Mouse (Mus musculus): ENCODE results near the gene Ush2a. TPM values are rescaled to one million over a fixed set of nuclear protein-coding genes. Genes with fewer than 3 reads are reported as not detected.
A peak's percentile ranks its signal among the peaks of the same experiment; 100 is the strongest.

The Ush2a gene
- polyA plus RNA-seq, 1 experiment from 2014 or later, result 0.15 TPM

DNA sequence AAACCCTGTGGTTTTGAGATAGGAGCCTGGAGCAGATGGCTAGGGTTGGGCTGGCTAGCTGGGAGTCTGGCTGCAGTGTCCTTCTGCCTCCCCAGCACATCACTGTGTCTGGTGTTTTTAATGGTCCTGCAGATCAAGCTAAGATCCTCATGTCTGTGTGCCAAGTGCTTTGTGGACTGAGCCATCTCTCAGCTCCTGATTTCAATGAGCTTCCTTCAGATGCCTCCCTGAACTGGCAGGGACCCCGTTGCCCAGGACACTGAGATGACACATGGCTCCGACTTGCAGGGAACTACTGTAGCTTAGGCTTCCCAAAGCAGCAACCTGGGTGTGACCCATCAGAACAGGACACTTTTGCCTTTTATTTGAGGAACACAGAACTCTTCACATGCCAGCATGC lies 72.1 kb downstream of the Ush2a start:
- 81% methylated on average over 2 of the region's 2 CpGs for WGBS
- H3K4me1 ChIP-seq (ENCODE audit: control insufficient read depth, insufficient read depth, low read length), result no peaks in the 10 kb centered on the region

DNA sequence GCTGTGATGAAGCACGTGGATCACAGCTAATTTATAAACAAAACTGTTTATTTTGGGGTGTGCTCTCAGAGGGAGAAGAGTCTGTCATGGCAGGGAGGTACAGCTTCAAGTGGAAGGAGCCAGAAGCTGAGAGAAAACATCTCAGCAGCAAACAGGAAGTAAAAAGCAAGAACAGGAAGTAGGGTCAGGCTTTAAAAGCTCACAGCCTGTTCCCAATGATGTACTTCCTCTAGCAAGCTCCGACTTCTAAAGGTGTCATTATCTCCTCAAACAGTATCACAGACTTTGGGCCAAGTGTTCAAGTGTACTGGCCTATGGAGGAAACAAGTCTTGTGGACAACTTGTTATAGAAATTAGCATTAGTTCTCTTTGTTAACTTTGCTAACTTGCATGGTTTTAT lies 85.9 kb downstream of the Ush2a start:
- no peak for DNase-seq (ENCODE audit: low spot score)
- Histone ChIP-seq H3K27me3 (ENCODE audit: control insufficient read depth, insufficient read depth, low read length) (no peaks in the 10 kb centered on the region), H3K9me3 (ENCODE audit: control insufficient read depth, low read length) (no peaks in the 10 kb centered on the region), H3K4me2 (ENCODE audit: low read depth, severe bottlenecking) (no peak overlapping the region), H3K9ac (ENCODE audit: low read length) (no peak overlapping the region), H3K36me3 (ENCODE audit: control insufficient read depth, insufficient read depth, low read length) (no peaks in the 10 kb centered on the region), H3K4me1 (ENCODE audit: control insufficient read depth, insufficient read depth, low read length) (no peaks in the 10 kb centered on the region), H3K27ac (replicated peaks; ENCODE audit: low read depth, low read length) (no peak overlapping the region), H3K4me3 (ENCODE audit: low read depth, low read length) (no peak overlapping the region)
- 62% methylated on average over 2 of the region's 2 CpGs for WGBS
- ATAC-seq (ENCODE audit: insufficient number of reproducible peaks, low FRiP score, low TSS enrichment, low read depth), result no peak

More for the DNA sequence above, 72.1 kb downstream of the Ush2a start:
- no peak overlapping the region for H3K27ac ChIP-seq (replicated peaks; ENCODE audit: low read depth, low read length)
- no peaks in the 10 kb centered on the region for H3K36me3 ChIP-seq (ENCODE audit: control insufficient read depth, insufficient read depth, low read length)
- ATAC-seq (ENCODE audit: insufficient number of reproducible peaks, low FRiP score, low TSS enrichment, low read depth) (no peak), DNase-seq (ENCODE audit: low spot score) (no peak)
- no peak overlapping the region for H3K4me3 ChIP-seq (ENCODE audit: low read depth, low read length)
- no peaks in the 10 kb centered on the region for H3K27me3 ChIP-seq (ENCODE audit: control insufficient read depth, insufficient read depth, low read length)
- H3K9me3 ChIP-seq (ENCODE audit: control insufficient read depth, low read length), result no peaks in the 10 kb centered on the region
- no peak overlapping the region for H3K4me2 ChIP-seq (ENCODE audit: low read depth, severe bottlenecking)
- H3K9ac ChIP-seq (ENCODE audit: low read length), result no peak overlapping the region

DNA sequence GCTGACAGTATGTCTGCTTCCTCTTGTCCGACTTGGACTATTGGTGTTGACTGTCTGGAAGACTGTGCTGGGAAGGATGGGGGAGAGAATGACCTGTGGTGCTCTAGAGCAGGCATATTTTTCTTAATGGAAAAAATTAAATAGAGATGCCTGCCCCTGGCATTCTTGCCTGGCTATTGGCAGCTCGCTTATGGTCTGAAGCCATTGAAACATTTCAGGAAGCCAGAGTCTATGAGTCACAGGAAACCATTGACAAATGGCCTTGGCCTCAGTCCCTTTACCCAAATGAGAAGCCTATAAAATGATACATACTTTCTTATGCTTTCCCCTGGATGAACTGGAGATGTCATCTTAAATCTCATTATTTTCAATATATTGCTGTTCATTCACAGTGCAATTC lies 92.9 kb downstream of the Ush2a start:
- no peak overlapping the region for H3K27ac ChIP-seq (replicated peaks; ENCODE audit: low read depth, low read length)
- 90% methylated on average over 2 of the region's 2 CpGs for WGBS
- no peaks in the 10 kb centered on the region for H3K4me1 ChIP-seq (ENCODE audit: control insufficient read depth, insufficient read depth, low read length)
- H3K36me3 ChIP-seq (ENCODE audit: control insufficient read depth, insufficient read depth, low read length), result no peaks in the 10 kb centered on the region
- no peak overlapping the region for H3K9ac ChIP-seq (ENCODE audit: low read length)
- H3K4me3 ChIP-seq (ENCODE audit: low read depth, low read length), result no peak overlapping the region
- no peak for DNase-seq (ENCODE audit: low spot score)
- no peak overlapping the region for H3K4me2 ChIP-seq (ENCODE audit: low read depth, severe bottlenecking)
- H3K27me3 ChIP-seq (ENCODE audit: control insufficient read depth, insufficient read depth, low read length), result no peaks in the 10 kb centered on the region
- no peaks in the 10 kb centered on the region for H3K9me3 ChIP-seq (ENCODE audit: control insufficient read depth, low read length)
- no peak for ATAC-seq (ENCODE audit: insufficient number of reproducible peaks, low FRiP score, low TSS enrichment, low read depth)

DNA sequence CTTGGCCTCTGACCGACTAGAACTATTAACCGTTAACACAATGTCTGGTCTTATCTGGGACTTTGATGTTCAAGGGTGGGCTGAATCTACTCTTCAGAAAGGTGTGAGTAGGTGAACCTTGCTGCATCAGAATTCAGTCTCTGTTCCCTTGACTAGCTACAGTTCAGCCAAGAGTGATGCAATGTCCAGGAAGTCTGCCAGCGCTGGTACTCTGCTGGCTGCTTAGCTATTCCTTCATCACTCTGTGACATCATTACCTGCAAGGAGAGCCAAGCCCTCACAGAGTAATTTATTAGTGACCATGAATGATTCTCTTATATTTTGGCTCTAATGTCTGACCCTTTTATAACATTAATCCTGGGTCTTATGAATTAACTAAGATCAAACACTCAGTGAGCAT lies 101.7 kb downstream of the Ush2a start:
- no peak overlapping the region for H3K27ac ChIP-seq (replicated peaks; ENCODE audit: low read depth, low read length)
- H3K27me3 ChIP-seq (ENCODE audit: control insufficient read depth, insufficient read depth, low read length), result no peaks in the 10 kb centered on the region
- ATAC-seq (ENCODE audit: insufficient number of reproducible peaks, low FRiP score, low TSS enrichment, low read depth) (no peak), DNase-seq (ENCODE audit: low spot score) (no peak)
- no peak overlapping the region for H3K4me2 ChIP-seq (ENCODE audit: low read depth, severe bottlenecking)
- no peak overlapping the region for H3K4me3 ChIP-seq (ENCODE audit: low read depth, low read length)
- 86% methylated on average over 3 of the region's 3 CpGs for WGBS
- H3K4me1 ChIP-seq (ENCODE audit: control insufficient read depth, insufficient read depth, low read length), result no peaks in the 10 kb centered on the region
- H3K9me3 ChIP-seq (ENCODE audit: control insufficient read depth, low read length), result no peaks in the 10 kb centered on the region
- H3K9ac ChIP-seq (ENCODE audit: low read length), result no peak overlapping the region
- H3K36me3 ChIP-seq (ENCODE audit: control insufficient read depth, insufficient read depth, low read length), result no peaks in the 10 kb centered on the region

DNA sequence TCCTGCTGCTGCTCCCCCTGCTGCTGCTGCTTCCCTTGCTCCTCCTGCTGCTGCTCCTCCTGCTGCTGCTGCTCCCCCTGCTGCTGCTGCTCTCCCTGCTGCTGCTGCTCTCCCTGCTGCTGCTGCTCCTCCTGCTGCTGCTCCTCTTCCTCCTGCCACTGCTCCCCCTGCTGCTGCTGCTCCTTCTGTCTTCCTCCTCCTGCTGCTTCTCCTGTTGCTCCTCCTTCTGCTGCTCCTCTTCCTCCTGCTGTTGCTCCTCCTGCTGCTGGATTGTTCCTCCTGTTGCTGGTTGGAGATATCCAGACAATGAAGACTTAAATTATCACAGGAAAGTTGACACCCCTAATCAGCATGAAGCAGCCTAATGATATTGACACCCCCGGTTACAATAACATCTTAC lies 123.4 kb downstream of the Ush2a start:
- Histone ChIP-seq H3K4me2 (ENCODE audit: low read depth, severe bottlenecking) (no peak overlapping the region), H3K27me3 (ENCODE audit: control insufficient read depth, insufficient read depth, low read length) (no peaks in the 10 kb centered on the region), H3K36me3 (ENCODE audit: control insufficient read depth, insufficient read depth, low read length) (no peaks in the 10 kb centered on the region), H3K9ac (ENCODE audit: low read length) (no peak overlapping the region), H3K4me3 (ENCODE audit: low read depth, low read length) (no peak overlapping the region), H3K4me1 (ENCODE audit: control insufficient read depth, insufficient read depth, low read length) (no peaks in the 10 kb centered on the region), H3K9me3 (ENCODE audit: control insufficient read depth, low read length) (no peaks in the 10 kb centered on the region), H3K27ac (replicated peaks; ENCODE audit: low read depth, low read length) (no peak overlapping the region)
- WGBS, result 74% methylated on average over 1 of the region's 1 CpGs
- ATAC-seq (ENCODE audit: insufficient number of reproducible peaks, low FRiP score, low TSS enrichment, low read depth) (no peak), DNase-seq (ENCODE audit: low spot score) (no peak)

DNA sequence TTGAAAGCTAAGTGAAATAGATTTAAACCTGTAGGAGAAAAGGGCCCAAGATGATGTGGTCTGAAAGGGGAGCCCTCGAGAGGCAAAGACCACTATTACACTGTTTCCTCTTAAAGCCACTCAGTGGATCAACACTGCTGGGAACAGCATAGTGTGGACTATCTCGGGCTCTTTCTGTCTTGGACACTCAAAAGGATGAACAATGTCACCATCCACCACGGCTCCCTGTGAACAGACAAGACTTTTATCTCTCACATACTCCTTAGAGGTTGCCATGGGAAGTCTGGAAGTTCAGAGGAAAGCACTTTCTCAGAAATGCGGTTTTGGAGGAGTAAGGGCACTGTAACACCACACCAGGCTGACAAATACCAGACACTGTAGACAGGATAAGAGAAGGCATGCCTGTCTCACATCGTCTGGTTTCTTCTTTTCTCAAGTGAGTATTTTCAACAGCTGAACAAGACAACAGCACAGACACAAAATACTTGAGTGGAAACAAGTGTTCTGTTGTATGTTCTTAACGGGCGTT lies 124.0 kb downstream of the Ush2a start:
- ATAC-seq (ENCODE audit: insufficient number of reproducible peaks, low FRiP score, low TSS enrichment, low read depth), result no peak
- H3K9me3 ChIP-seq (ENCODE audit: control insufficient read depth, low read length), result no peaks in the 10 kb centered on the region
- WGBS, result 59% methylated on average over 7 of the region's 7 CpGs
- no peak for DNase-seq (ENCODE audit: low spot score)
- H3K27ac ChIP-seq (replicated peaks; ENCODE audit: low read depth, low read length), result no peak overlapping the region
- no peaks in the 10 kb centered on the region for H3K36me3 ChIP-seq (ENCODE audit: control insufficient read depth, insufficient read depth, low read length)
- H3K4me3 ChIP-seq (ENCODE audit: low read depth, low read length), result no peak overlapping the region
- no peak overlapping the region for H3K9ac ChIP-seq (ENCODE audit: low read length)
- H3K4me2 ChIP-seq (ENCODE audit: low read depth, severe bottlenecking), result no peak overlapping the region
- no peaks in the 10 kb centered on the region for H3K4me1 ChIP-seq (ENCODE audit: control insufficient read depth, insufficient read depth, low read length)
- H3K27me3 ChIP-seq (ENCODE audit: control insufficient read depth, insufficient read depth, low read length), result no peaks in the 10 kb centered on the region

DNA sequence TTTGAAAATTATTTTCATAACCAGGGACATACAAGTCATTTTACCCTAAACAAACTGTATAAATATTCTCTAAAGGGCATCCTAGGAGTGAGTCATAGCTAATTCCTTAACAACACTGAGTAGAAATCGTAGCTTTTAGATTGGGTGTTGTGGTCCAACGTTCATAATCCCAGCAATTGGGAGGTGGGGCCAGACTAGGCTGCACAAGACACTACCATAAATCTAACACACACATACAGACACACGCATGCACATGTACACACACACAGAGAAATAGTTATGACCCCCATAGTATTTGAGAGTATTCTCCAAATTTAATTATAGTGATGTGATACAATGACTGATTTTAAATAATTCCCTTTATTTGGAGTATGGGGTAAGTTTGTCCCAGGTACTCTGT lies 125.5 kb downstream of the Ush2a start:
- Histone ChIP-seq H3K27ac (replicated peaks; ENCODE audit: low read depth, low read length) (no peak overlapping the region), H3K4me2 (ENCODE audit: low read depth, severe bottlenecking) (no peak overlapping the region), H3K4me3 (ENCODE audit: low read depth, low read length) (no peak overlapping the region), H3K36me3 (ENCODE audit: control insufficient read depth, insufficient read depth, low read length) (no peaks in the 10 kb centered on the region), H3K27me3 (ENCODE audit: control insufficient read depth, insufficient read depth, low read length) (no peaks in the 10 kb centered on the region), H3K9me3 (ENCODE audit: control insufficient read depth, low read length) (no peaks in the 10 kb centered on the region), H3K4me1 (ENCODE audit: control insufficient read depth, insufficient read depth, low read length) (no peaks in the 10 kb centered on the region), H3K9ac (ENCODE audit: low read length) (no peak overlapping the region)
- 83% methylated on average over 3 of the region's 3 CpGs for WGBS
- ATAC-seq (ENCODE audit: insufficient number of reproducible peaks, low FRiP score, low TSS enrichment, low read depth) (no peak), DNase-seq (ENCODE audit: low spot score) (no peak)

DNA sequence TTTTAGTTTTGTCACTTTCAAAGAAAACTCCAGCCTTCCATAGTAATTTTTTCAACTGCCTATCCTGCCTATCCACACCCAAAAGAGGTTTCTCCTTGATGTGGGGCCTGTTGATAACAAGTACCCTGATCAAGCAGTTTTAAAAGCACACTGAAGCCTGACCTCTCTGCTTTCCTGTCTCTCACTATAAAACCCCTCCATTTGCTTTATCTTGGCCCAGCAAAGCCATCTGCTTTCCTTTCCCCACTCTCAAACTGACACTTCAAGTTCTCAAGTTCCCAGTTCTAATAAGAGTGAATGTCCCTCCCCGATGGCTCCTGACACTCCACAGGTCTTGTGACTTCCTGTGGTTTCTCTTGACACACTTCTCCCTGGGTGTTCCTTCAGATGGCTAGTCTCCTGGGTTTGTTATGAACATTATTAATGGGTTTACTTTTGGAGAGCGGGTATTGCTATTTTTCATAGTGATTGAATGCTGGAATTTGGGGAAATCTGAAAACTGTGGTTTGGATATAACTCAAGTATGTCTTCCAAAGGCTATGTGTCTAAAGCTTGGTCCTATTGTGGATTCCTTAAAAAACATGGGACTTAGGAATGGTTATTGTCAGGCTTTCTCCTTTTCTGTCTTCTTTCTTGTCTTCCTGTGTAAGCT lies 126.1 kb downstream of the Ush2a start:
- no peaks in the 10 kb centered on the region for H3K36me3 ChIP-seq (ENCODE audit: control insufficient read depth, insufficient read depth, low read length)
- H3K27ac ChIP-seq (replicated peaks; ENCODE audit: low read depth, low read length), result no peak overlapping the region
- DNase-seq (ENCODE audit: low spot score), result no peak
- H3K4me2 ChIP-seq (ENCODE audit: low read depth, severe bottlenecking), result no peak overlapping the region
- H3K27me3 ChIP-seq (ENCODE audit: control insufficient read depth, insufficient read depth, low read length), result no peaks in the 10 kb centered on the region
- no peaks in the 10 kb centered on the region for H3K9me3 ChIP-seq (ENCODE audit: control insufficient read depth, low read length)
- 54% methylated on average over 2 of the region's 2 CpGs for WGBS
- ATAC-seq (ENCODE audit: insufficient number of reproducible peaks, low FRiP score, low TSS enrichment, low read depth), result no peak
- H3K9ac ChIP-seq (ENCODE audit: low read length), result no peak overlapping the region
- H3K4me3 ChIP-seq (ENCODE audit: low read depth, low read length), result no peak overlapping the region
- no peaks in the 10 kb centered on the region for H3K4me1 ChIP-seq (ENCODE audit: control insufficient read depth, insufficient read depth, low read length)

DNA sequence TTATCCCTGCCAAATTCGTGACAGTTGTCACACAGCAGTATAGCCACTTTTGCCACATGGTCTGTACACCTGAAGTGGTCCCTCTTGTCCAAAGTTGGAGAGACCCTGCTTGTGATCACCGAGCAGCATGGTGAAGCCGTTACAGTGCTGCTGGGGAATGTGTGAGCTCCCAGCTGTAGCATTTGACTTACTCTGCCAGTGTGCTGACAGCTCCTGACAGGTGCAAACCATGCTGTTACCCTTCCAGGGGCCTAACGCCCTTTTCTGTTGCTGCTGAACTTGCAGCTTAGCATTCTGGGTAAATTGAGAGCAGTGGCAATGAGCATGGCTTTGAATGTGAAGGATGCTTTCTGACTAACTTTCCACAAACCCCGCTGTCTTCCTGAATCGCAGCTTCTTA lies 128.3 kb downstream of the Ush2a start:
- no peaks in the 10 kb centered on the region for H3K36me3 ChIP-seq (ENCODE audit: control insufficient read depth, insufficient read depth, low read length)
- WGBS, result 66% methylated on average over 6 of the region's 6 CpGs
- H3K9me3 ChIP-seq (ENCODE audit: control insufficient read depth, low read length), result no peaks in the 10 kb centered on the region
- H3K27me3 ChIP-seq (ENCODE audit: control insufficient read depth, insufficient read depth, low read length), result no peaks in the 10 kb centered on the region
- H3K27ac ChIP-seq (replicated peaks; ENCODE audit: low read depth, low read length), result no peak overlapping the region
- H3K4me3 ChIP-seq (ENCODE audit: low read depth, low read length), result no peak overlapping the region
- no peaks in the 10 kb centered on the region for H3K4me1 ChIP-seq (ENCODE audit: control insufficient read depth, insufficient read depth, low read length)
- H3K4me2 ChIP-seq (ENCODE audit: low read depth, severe bottlenecking), result no peak overlapping the region
- DNase-seq (ENCODE audit: low spot score), result peak; percentile 39
- ATAC-seq (ENCODE audit: insufficient number of reproducible peaks, low FRiP score, low TSS enrichment, low read depth), result no peak
- no peak overlapping the region for H3K9ac ChIP-seq (ENCODE audit: low read length)
